Mouse (Mus musculus) gastrocnemius, postnatal 10 days (tissue): ENCODE results near the gene Nrgn. TPM values are rescaled to one million over a fixed set of nuclear protein-coding genes. Genes with fewer than 3 reads are reported as not detected.

Source experiments
- DNase-seq: peaks from one replicate; pipeline ENCODE4 v3.0.0; 2021; ENCODE audit warnings: mixed read lengths
- total RNA-seq, 2 experiments: library from RNA; stranded (reverse); gene quantifications; 2 replicates each; pipeline ENCODE4 v1.2.3; 2021

The Nrgn gene
- total RNA-seq, 2 experiments from 2014 or later: 2.8 to 5.1 TPM

DNA sequence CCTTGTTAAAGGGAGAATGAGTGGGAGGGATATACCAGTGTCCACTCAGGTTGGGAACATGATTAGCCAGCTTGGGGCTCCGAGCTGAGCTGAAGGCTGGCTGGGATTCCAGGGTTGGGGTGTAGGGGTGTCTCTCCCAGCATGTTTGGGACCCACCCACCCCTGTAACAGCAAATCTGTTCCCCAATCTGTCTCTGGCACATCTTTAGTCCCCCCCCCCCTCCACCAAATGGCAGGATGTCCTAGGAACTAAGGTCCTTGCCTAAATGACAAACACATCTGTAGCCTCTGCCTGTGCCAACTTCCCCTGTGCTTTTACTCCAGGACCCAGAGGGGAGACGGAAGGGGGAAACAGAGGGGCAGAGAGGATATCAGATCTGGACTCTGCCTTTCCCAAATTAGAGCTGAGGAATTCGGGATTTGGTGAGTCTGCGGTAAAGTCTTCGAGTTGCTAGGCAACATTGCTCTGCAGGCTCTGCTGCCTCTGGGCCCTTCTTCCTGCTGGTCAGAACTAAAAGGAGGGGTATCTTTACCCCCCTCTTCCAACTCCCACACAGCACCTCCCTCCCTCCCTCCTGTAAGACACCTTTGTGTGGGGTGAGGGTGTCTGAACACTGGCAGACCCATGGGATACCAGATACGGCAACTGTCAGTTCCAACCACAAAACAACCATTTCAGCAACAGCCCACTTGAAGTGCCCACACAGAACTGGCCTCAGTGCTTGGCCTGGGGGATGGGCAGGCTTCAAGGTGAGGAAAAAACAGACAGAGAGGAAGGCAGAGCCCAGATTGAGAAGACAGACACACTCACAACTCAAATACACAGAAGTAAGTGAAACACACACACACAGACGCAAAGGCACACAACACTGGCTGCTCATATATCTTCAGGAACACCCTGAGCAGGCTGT lies 2.4 kb upstream of the Nrgn start, which contains the start of gene Siae:
Gene Siae, plus strand, starts transcription at position 861 of the 911 bp plus-strand sequence.
- DNase-seq: no peak

DNA sequence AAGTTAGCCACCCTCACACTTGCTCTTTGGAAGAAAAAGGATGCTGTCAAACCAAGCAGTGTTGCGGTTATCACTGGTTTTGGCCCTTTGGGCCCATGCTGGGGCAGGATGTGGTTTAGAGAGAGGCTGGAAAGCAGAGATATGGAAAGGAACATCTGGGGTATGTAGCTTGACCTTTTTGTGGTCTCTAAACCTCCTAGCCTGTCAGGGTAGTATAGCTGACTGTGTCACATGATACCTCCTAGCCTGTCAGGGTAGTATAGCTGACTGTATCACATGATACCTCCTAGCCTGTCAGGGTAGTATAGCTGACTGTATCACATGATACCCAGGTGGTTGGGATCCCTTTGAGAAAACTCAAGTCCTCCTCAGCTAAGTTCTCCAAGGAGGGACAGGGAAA lies 1.6 kb upstream of the Nrgn start:
- no peak for DNase-seq

DNA sequence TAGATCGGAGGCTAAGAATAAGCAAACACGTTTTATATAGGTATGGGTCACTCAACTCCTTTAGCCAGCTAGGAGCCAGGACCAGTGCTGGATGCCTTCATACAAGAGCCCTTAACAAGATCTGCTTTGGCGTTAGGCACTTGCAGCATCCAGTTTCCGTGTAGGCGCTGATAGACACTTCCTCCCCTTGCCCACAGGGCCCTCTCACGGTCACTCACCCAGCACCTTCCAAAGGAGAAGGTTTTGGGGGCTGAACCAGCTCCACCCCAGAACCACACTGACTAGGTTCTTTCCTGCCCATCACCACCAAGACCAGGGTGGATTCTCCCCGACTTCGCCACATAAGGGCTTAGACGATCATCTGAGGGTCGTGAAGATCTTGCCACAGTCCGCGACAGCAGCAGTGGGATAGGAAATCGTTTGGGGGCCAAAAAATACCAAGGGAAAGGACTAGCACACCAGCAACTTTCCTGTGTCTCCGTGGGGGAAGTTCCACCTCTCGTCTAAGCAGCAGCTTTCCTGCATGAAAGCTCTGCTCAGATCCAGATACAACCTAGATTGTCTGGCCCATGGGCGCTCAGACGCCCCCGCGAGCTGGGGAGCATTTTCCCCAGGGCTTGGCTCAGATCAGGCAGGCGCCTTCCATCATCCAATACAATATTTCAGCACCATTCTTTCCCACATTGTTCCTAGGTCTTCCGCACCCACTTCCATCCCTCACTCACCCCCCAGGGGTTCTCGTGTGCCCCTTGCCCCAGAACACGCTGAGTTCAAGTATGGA lies 763 bp downstream of the Nrgn start:
- no peak for DNase-seq

DNA sequence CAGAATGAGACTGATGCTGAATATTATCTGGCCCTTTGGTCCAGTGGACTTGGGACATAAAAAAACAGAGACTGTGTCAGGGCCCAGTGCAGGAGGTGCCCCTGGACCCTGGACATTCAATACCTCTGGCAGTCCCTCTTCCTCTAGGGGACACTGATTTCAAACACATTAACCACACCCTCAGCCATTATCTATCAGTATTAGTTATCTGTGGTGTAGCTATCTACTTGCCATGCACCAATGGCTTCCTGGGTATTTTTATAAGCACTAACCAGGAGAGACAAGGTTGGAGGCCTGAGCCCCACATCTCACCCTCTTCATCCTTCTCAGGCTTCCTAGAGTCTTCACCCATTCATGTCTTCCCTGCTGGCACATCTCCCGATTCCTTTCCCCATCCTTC lies 2.3 kb downstream of the Nrgn start:
- no peak for DNase-seq

DNA sequence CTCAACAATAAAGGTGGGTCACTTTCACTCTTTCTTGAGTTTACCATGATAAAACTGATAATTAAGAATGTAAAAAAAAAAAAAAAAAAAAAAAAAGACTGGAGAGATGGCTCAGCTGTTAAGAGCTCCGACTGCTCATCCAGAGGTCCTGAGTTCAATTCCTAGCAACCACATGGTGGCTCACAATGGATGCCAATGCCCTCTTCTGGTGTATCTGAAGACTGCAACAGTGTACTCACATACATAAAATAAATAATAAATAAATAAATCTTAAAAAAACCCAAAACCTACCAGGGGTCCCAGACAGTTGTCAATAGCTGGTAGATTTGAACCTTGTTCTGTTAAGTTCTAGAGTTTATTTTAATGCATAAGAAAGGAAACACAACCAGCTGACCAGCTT lies 5.8 kb downstream of the Nrgn start:
- no peak for DNase-seq

DNA sequence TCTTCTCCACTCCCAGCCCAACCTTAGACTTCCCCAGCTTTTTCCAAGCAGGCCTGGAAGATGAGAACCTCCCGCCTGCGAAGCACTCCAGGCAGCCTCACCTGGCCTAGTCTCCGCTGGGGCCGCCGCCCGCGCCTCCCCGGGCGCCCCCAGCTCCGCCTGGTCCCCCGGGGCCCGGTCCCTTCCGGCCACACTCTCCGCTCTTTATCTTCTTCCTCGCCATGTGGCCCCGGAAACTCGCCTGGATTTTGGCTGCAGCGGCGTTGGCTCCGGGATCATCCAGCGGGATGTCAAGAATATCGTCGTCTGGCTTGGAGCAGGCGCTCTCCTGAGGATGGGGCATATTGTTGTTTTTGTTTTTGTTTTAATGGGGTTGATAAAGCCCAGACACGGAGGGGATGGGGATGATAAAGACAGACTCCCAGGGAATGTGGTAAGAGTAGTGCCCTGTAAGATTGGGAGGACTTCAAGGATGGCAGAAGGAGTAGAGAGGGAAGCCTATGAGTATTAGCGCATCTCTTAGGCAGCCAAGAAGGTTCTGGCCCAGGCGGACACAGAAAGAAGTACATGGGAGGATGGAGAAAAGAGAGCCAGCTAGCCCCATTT lies 6.8 kb downstream of the Nrgn start:
- no peak for DNase-seq

DNA sequence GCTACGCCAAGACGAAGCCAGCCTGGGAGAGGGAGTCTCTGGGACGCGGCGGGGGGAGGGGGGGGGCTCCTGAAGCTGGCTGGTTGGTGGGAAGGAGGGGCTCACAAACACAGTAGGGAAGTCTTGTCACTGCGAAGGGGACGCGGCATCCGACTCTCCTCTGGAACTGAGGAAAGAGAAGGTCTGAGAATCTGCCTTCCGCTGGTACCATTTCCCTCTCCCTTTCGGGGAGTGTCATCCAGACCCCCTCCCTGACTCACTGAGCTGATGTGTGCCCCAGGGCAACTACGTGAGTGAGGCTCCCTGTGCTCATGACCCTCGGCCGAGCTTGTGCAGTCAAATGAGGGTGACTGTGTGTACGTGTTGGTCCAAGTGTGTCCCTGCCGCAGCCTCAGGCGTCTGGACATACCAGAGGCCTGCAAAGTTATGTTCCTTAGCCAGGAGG lies 7.5 kb downstream of the Nrgn start:
- no peak for DNase-seq

DNA sequence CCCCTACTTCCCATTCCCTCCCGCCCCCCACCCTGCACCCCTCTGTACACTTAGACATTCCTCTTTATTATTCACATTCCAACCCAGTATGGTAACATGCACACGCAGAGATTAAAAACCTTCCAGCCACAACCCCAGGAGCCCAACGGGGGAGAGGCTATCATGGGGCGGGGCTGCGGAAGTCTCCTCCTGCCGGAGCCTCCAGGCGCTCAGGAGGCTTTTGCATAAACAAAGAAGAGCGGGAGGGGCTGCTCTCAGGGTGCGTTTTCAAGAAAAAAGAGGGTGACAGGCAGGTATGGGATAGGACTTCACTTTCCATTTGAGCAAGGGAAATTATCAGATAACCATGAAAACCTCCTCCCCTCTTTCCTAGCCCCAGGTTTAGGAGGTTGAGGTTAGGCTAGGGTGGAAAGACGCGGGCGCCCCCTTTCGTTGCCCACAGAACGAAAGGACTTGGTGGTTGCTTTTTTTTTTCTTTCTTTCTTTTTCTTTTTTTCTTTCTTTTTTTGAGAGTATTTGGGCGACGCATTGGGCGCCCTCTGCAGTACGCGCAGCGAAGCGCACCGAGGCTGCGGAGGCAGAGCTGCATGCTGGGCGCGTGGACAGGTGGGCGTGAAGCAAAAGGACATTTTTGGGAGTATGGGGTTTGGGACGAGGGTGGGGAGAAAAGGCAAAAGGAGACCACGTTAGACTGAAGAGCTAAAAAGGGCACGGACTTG lies 8.1 kb downstream of the Nrgn start:
- peak; percentile 70 for DNase-seq

DNA sequence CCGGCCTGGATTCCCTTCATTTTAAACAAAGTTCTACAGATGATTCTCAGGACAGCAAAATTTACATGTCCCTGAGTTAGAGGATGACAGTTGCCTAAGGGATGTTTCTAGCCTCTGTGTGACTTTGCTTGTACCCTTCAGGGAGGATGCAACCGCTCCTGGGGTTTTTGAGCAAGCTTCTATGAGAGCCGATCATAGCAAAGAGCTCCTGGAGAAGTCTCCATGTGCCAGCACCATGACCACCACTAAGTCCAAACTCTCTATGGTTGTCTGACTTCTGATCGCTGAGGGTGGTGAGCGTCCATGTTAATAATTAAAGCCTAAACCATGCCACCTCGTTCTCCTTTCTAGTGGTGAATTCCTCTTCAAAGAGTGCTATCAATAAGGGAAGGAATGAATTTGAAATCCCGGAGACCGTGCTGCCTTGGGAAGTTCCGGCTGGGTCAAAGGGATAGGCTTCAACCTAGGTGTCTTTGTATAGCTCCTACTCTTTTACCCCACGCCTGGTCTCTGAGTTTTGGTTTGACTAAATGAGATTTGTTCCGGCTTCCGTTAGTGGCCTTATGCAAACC lies 8.7 kb downstream of the Nrgn start:
- no peak for DNase-seq

DNA sequence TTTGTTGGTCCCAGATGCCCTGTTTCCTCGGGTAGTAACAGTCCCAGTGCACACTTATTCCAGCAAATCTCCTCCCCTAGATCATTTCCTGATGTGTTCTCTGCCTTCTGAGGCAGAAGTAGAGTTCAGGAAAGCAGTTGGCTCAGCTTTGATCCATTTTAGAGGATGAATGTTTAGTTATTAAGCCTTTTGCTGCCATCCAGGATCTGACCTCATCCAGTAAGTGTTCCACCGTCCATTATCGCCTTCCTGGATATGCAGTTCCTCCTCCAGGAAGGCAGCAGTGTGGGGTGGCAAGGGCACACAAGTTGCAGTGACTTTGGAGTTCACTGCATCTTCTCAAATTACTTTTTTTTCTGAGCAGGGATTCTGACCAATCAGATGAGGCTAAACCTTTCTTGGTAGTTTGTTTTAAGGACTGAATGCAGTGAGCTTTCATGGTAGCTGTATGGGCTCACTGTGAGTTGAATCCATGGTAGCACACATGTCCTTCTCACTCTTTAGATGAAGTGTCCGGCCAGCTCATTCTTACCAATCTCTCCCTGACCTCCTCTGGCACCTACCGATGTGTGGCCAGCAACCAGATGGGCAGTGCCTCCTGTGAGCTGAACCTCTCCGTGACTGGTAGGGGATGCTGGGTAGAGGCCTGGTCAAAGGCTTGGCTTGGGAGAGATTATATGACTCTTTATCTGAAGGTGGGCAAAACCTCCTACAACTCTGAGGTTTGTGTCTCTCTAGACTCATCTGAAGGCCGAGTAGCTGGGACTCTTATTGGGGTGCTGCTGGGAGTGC lies 10.7 kb downstream of the Nrgn start:
- DNase-seq: no peak

DNA sequence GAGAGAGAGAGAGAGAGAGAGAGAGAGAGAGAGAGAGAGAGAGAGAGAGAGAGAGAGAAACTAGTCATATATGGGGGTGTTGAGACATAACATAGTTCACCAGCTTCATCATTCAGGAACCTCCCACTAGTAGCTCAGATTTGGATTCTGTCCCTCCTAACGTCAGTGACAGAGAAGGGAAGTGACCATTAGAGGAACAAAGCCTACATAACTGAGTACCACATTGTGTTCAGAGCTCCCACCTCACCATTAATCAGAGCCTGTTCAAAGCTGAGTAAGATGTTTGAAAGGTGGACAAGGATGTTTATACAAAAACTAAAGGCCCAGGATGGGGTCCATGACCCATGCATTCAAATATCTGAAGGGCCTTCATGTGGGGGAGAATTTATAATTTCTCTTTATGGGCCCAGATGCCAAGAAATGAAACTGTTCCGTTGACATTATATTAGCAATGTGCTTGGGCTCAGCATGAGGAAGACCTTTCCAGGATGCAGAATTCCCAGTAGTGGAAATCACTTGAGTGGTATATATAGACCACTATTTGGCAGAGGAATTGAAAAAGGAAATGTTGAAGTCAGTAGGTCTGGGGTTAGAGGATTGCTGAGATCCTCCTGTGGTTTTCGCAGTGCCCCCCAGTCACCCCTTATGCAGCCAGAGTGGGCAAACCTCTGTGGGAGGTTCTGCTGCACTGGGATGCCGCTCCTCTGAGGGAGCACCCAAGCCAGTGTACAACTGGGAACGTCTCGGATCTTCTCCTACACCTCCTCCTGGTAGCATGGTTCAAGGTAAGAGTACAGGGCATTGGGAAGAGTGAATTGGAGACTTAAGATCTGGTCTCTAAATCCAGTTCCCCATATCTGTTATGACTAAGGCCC lies 11.8 kb downstream of the Nrgn start:
- DNase-seq: no peak

DNA sequence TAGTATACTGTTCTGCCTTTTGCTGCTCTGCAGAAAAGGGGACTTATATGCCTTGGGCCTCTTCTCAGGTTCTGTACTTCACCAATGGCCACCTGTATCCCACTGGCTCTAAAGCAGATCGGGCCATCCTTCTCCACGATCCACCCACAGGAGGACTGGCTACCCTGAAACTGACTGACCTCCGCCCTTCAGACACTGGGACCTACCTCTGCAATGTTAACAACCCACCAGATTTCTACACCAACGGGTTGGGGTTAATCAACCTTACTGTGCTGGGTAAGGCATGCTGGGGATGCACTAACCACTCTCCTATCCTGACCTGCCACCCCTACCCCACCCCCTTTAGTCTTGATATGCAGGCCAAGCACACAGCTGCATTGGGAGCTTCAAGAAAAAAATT lies 12.5 kb downstream of the Nrgn start:
- DNase-seq: no peak

DNA sequence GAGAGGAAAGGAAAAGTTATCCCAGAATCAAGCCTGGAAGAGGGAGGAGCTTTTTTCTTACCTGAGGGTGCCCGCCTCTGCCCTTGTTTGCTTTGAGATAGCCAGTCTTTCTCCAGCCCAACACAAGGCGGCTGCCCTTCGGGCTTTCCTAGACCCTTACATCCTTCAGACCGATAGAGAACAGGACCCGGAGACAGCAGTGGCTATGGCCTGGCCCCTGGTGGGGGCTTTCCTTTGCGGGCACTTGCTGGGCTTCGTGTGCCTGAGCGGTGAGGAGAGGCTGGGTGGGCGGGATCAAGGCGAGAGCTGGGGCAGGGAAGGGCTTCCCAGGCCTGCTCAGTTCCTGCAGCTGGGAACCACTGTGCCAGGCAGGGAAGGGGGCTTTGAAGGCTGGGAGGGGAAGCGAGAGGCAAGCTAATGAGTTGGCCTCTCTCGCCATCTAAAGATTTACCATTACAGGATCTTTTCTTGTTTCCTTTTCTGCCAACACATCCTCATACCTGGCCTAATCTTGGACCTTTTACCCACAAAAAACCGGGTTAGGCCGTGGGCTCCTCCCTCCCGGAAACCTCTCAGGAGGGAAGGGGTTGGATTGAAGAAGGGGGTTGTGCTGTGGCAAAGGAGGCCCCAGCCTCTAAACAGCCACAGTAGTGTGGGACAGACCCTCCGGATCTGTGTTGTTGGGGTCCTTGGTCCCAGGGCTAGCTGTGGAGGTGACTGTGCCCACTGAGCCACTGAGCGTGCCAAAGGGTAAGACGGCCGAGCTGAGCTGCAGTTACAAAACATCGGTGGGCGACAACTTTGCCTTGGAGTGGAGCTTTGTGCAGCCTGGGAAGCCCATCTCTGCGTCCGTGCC lies 13.3 kb downstream of the Nrgn start, which contains the start of gene Vsig2:
Gene Vsig2, plus strand, starts transcription at position 86 of the 856 bp plus-strand sequence.
- DNase-seq: no peak

DNA sequence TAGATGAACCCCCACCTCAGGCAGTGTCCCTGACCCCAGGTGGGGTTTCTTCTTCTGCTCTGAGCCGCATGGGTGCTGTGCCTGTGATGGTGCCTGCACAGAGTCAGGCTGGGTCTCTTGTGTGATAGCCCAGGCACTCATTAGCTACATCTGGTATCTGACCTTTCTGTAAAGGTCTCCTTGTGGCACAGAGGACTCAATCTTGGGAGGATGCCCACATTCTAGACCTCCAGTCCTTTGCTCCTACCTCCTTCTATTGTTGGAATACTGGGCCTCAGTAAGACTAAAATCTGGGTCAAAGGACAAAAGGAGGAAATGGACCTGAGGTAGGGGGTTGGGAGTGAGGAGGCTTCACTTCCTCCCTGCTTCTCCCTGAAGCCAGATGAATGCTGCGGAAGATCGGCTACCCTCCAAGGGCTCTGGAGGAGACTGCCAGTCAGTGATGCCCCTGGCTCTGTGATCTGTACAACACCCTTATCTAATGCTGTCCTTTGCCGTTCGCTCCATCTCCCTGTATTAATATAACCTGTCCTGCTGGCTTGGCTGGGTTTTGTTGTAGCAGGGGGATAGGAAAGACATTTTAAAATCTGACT lies 14.9 kb downstream of the Nrgn start:
- DNase-seq: no peak

DNA sequence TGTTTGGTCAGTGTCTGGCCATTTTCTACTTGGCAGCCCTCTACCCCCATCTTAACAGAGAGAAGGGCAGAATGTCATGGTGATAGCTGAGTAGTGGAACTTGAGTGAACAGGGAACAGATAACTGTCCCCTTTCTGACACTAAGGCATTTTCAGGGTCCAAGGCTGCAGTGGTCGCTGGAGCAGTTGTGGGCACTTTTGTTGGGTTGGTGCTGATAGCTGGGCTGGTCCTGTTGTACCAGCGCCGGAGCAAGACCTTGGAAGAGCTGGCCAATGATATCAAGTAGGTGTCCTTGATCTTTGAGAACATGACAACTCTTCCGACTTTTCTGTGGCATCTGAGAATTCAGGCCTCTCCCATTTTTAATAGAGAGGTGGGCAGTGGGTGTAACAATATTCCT lies 15.9 kb downstream of the Nrgn start:
- no peak for DNase-seq

DNA sequence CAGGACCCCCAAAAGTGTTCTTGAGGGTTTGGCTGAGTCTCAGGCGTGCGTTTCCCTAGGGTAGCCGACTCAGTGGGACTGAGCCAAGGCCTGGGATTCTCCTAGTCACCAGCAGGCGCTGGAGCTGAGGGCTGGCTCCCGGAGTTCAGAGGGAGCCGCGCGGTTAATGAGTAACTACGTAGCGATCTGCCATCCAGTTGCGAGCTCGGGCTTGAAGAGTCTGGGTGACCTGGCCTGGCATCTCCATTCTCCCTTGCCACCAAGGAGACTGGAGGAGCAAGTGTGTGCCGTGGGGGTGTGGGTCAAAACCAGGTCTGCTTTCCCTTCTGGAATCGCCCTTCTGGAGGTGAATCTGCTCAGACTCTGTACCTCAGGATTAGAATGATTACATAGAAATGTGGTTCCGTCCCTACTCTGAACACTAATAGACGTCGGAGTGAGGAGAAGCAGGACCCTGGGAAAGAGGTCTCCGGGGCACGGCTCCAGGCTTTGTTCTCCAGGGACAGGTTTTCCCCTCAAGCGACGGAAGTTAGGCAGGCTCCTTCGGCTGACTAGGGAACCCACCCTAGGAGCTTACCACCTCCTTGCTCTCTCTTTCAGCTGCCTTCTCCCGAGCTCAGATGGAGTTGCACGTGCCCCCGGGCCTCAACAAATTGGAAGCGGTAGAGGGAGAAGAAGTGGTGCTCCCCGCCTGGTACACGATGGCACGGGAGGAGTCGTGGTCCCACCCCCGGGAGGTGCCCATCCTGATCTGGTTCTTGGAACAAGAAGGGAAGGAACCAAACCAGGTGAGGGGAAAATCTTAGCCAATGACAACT lies 21.6 kb downstream of the Nrgn start:
- DNase-seq: peak; percentile 48
